Mouse (Mus musculus) lung, postnatal 10 days (tissue): Measurements from ENCODE around the gene Dlg4.

Source experiments
- DNase-seq: peaks from one replicate; pipeline ENCODE4 v3.0.0; 2021

The Dlg4 gene

GRCm38 (mm10) chr11:70020731-70021263, 4.1 kb downstream of the Dlg4 start:
- DNase-seq: peak; percentile 88

- peak; percentile 98 for DNase-seq
Measured at GRCm38 (mm10) chr11:70021264-70022132, 4.8 kb downstream of the Dlg4 start.

GRCm38 (mm10) chr11:70023481-70024150, 6.9 kb downstream of the Dlg4 start:
- DNase-seq: peak; percentile 47

- no peak for DNase-seq
Measured at GRCm38 (mm10) chr11:70024151-70024514, 7.4 kb downstream of the Dlg4 start.

- peak; percentile 86 for DNase-seq
Measured at GRCm38 (mm10) chr11:70026689-70027088, 9.9 kb downstream of the Dlg4 start.

GRCm38 (mm10) chr11:70027397-70027796, 10.7 kb downstream of the Dlg4 start:
- DNase-seq: peak; percentile 76

- peak; percentile 54 for DNase-seq
Measured at GRCm38 (mm10) chr11:70028401-70029129, 11.8 kb downstream of the Dlg4 start.

- DNase-seq: peak; percentile 89
Measured at GRCm38 (mm10) chr11:70029130-70029801, 12.5 kb downstream of the Dlg4 start.

GRCm38 (mm10) chr11:70029829-70030550, 13.2 kb downstream of the Dlg4 start:
- DNase-seq: no peak

- no peak for DNase-seq
Measured at GRCm38 (mm10) chr11:70030651-70031320, 14.0 kb downstream of the Dlg4 start.

GRCm38 (mm10) chr11:70031321-70031670, 14.6 kb downstream of the Dlg4 start:
- DNase-seq: no peak

- DNase-seq: no peak
Measured at GRCm38 (mm10) chr11:70038174-70038573, 21.4 kb downstream of the Dlg4 start.

GRCm38 (mm10) chr11:70039631-70040030, 22.9 kb downstream of the Dlg4 start:
- DNase-seq: no peak

- DNase-seq: no peak
Measured at GRCm38 (mm10) chr11:70040184-70040583, 23.4 kb downstream of the Dlg4 start.

- DNase-seq: no peak
Measured at GRCm38 (mm10) chr11:70042309-70043085, 25.8 kb downstream of the Dlg4 start.

- no peak for DNase-seq
Measured at GRCm38 (mm10) chr11:70043665-70044064, 26.9 kb downstream of the Dlg4 start.

- DNase-seq: no peak
Measured at GRCm38 (mm10) chr11:70045435-70045834, 28.7 kb downstream of the Dlg4 start.

GRCm38 (mm10) chr11:70049366-70049765, 32.6 kb downstream of the Dlg4 start:
- DNase-seq: no peak

GRCm38 (mm10) chr11:70049816-70050215, 33.1 kb downstream of the Dlg4 start:
- DNase-seq: peak; percentile 22

GRCm38 (mm10) chr11:70053156-70053555, 36.4 kb downstream of the Dlg4 start:
- no peak for DNase-seq
